Mouse (Mus musculus): Measurements from ENCODE around the gene Dcun1d3.

GRCm38 (mm10) chr7:119895639-119896512, at the start of gene Dcun1d3, which contains the start of gene Lyrm1:
- TF ChIP-seq MAFK (IDR thresholded peaks at IDR 0.05; ENCODE audit: borderline replicate concordance, low read depth, low read length) (no peak), POLR2A (IDR thresholded peaks at IDR 0.05; ENCODE audit: control insufficient read depth in 1 of 2, insufficient read depth in 1 of 2, low read depth in 1 of 2, low read length in 2 of 2, poor library complexity in 1 of 2) (peak; percentile 49 to 70; a peak in 3 of 4 replicates), HCFC1 (IDR thresholded peaks at IDR 0.05; ENCODE audit: low read depth, low read length) (peak; percentile 92), CTCF (IDR thresholded peaks at IDR 0.05 in 2 of 3, conservative IDR thresholded peaks at IDR 0.05 in 1 of 3; ENCODE audit: control insufficient read depth in 1 of 3, insufficient read depth in 1 of 3, low read depth in 2 of 3, low read length in 3 of 3, poor library complexity in 1 of 3, severe bottlenecking in 1 of 3) (no peak), MAZ (IDR thresholded peaks at IDR 0.05; ENCODE audit: low read depth, low read length) (peak; percentile 87; the same call in 1 of the 2 replicates), EP300 (IDR thresholded peaks at IDR 0.05; ENCODE audit: low read depth in 1 of 2, low read length in 2 of 2) (no peak), MEF2A (IDR thresholded peaks at IDR 0.05; ENCODE audit: extremely low read depth, insufficient replicate concordance, low read depth, low read length, poor library complexity, severe bottlenecking) (no peak), RCOR1 (IDR thresholded peaks at IDR 0.05; ENCODE audit: low read depth, low read length) (no peak), CHD1 (IDR thresholded peaks at IDR 0.05; ENCODE audit: low read depth, low read length) (peak; percentile 98), CHD2 (IDR thresholded peaks at IDR 0.05; ENCODE audit: low read length) (no peak), MXI1 (IDR thresholded peaks at IDR 0.05; ENCODE audit: low read depth, low read length) (peak; percentile 79; the same call in 1 of the 2 replicates), MAX (IDR thresholded peaks at IDR 0.05; ENCODE audit: low read length) (no peak)
